Mouse (Mus musculus): ENCODE data around the gene Col6a1.

The Col6a1 gene

DNA sequence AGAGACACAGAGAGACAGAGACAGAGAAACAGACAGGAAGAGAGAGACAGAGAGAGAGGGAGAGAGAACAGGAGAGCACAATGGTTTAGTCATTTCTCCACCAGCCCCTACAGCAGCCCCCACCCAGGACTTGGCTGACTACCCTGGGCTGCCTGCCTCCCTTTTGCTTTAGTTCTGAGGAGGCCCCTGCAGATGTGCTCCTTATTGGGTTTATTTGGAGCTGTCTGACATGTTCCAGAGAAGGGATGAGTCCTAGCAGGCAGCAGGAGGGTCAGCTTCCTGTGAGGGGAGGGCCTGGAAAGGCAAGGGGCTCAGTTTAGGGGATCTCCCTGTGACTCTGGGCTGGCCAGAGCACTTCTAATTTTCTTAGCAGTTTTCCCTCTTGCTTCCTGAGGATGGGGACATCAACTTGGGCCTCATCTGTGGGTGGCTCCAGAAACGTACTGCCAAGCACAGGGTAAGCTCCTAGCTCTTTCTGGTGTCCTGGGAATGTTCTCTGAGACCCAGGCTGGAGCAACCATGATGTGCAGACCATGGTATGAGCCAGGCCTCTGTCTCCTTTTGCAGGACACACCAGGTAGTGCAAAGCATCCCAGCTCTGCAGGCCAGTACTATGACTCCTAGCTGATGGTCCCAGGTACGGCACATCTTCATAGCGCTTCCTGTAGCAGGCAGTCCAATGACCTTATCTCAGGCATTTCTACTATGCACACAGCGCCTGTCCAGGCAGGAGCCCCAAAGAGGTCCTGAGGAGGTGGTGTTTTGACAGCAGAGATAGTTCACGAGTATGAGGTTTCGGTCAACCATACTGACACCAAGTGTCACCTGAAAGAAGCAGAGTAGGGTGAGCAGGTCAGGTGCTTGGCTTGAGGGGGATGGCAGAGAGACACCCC is 45.0 kb downstream of the Col6a1 start:
- DNase-seq (ENCODE audit: low spot score in 2 of 2), result no peak

- DNase-seq (ENCODE audit: low spot score in 2 of 2), result no peak
Measured at GRCm38 (mm10) chr10:76678122-76678521, 47.8 kb downstream of the Col6a1 start.

- DNase-seq (ENCODE audit: low spot score in 2 of 2), result no peak
Measured at GRCm38 (mm10) chr10:76675268-76675667, 50.7 kb downstream of the Col6a1 start.

GRCm38 (mm10) chr10:76674581-76674980 is 51.4 kb downstream of the Col6a1 start:
- no peak for DNase-seq (ENCODE audit: low spot score in 2 of 2)

GRCm38 (mm10) chr10:76671939-76672338 is 54.0 kb downstream of the Col6a1 start:
- no peak for DNase-seq (ENCODE audit: low spot score in 2 of 2)

DNA sequence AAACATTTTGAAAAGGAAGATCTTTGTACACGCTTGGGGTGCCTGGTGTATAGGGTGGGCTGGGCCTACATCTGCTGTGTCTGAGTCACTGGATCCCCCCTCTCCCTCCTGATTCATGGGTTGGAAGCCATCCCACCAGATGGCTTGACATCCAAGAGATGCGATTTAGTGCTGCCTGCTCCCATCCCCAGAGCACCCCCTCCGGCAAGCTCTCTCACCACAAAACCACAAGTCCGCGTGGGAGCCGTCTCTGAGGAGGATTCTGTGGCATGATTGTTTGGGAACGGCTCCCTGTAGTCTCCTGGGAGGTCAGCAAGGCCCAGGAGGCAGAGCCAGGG is 57.1 kb downstream of the Col6a1 start:
- no peak for DNase-seq (ENCODE audit: low spot score in 2 of 2)

- DNase-seq (ENCODE audit: low spot score in 2 of 2), result no peak
Measured at GRCm38 (mm10) chr10:76668261-76668946, 57.6 kb downstream of the Col6a1 start.

- no peak for DNase-seq (ENCODE audit: low spot score in 2 of 2)
Measured at GRCm38 (mm10) chr10:76667197-76667805, 58.7 kb downstream of the Col6a1 start.

GRCm38 (mm10) chr10:76665551-76665950 is 60.4 kb downstream of the Col6a1 start:
- DNase-seq (ENCODE audit: low spot score in 2 of 2), result no peak

- peak in 1 of 2 experiments; percentile 40 for DNase-seq (ENCODE audit: low spot score in 2 of 2)
Measured at GRCm38 (mm10) chr10:76664156-76665115, 61.5 kb downstream of the Col6a1 start.
